Mouse (Mus musculus): ENCODE measurements around the gene Atp8b3.
A peak's percentile ranks its signal among the peaks of the same experiment; 100 is the strongest.

The Atp8b3 gene

DNA sequence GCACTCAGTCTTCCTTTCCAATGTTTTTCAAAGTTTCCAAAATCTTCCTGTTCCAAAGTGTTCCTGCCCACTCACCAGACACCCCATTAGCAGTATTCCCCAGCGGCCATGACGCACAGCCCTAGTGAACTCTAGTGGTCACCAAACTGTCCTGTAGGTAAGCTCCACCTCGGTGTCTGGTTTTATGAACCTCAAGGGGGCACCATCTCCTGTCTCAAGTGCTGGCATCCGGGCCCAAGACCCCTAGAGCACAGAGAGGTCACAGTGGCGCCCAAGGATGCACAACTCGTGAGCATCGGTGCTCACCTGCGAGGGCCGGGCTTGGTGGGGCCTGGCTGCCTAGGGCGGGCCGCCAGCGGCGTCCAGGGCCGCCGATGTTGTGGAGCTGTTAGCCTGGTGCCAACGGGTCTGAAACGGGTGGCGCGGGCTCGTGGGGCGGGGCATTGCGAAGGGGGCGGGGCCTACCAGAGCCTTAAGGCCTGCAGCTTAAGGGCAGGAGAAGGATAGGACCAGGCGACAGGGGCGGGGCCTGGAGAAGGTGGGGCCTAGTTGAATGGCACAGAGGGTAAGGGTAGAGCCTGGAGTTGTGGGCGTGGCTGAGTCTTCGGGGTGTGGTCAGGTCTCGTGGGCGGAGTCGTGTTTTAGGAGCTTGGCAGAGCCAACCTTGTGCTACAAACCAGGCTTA, at the start of gene Atp8b3:
Atp8b3 (minus strand) TSS at position 415 of the 685 bp plus-strand sequence.
- peak; percentile 41 for DNase-seq (ENCODE audit: low read depth)

DNA sequence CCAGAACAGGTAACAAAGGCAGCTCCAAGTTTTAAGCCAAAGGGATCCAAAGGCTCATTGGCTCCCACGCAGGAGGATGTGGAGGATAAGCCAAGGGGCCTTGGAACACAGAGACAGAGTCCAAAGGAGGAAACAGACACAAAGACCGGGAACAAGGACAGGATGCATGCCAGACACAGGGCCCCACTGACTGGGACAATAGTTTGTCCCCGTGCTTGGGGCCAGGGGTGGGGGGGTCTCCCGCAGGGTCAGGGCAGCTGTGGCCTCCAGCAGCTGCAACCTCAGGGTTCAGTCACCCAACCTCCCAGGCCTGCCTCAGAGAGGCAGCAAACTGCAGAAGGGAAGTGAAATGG, 48.4 kb upstream of the Atp8b3 start:
- no peak for DNase-seq (ENCODE audit: low read depth)

DNA sequence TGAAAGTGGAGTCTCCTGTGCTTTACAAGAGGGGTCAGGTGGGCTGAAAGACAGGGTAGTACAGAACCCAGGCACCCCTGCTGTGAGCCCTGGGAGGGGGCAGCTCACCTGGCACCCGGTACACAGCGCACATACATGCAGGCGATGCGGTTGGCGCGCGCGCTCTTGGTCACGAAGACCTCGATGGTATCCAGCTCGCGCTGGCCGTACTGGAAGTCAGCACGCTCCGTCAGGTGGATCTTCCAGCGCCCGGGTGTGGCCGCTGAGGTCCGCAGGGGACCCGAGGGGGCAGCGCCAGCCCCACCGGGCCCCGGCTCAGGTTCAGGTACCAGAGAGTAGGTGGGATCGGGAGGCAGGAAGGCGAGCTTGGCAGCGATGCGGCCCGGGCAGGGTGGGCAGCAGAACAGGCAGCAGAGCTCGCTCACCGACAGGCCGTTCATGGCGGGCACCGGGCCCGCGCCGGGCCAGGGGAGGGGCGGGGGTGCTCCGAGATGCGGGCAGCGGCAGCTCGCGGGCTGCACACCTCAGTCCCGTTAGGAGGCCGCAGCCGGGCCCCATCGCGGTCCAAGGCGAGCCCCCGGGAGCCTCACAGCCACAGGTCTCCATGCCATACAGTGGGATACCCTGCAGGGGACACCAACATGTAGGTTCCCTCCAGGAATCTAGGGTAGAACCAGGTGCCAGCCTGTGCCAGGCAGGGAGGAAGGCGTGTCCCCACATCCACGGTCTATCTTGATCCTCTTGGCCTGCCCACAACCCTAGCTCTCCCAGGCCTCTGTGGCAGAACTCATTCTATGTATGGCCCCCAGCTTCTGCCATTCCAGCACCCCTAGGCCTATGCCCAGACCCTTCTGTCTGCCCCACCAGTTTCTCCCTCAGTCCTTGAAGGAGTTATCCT, 47.7 kb upstream of the Atp8b3 start:
- DNase-seq (ENCODE audit: low read depth): no peak

DNA sequence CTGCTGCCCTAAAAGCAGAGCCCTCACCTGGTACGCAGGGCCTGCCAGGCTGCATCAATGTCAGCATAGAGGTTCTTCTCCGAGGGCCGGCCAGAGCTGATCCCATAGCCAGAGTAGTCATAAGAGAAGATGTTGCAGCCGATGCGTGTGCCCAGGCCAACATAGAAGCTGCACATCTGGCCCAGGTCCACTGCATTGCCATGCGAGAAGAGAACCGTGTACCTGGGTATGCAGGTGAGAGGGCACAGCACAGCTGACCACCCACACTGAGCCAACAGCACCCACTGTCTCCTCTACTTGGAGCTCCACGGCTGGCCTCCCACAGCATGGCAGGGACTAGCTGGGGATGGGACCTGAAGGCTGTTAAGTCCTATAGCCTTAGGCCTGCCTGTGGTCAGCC, 46.7 kb upstream of the Atp8b3 start:
- no peak for DNase-seq (ENCODE audit: low read depth)

DNA sequence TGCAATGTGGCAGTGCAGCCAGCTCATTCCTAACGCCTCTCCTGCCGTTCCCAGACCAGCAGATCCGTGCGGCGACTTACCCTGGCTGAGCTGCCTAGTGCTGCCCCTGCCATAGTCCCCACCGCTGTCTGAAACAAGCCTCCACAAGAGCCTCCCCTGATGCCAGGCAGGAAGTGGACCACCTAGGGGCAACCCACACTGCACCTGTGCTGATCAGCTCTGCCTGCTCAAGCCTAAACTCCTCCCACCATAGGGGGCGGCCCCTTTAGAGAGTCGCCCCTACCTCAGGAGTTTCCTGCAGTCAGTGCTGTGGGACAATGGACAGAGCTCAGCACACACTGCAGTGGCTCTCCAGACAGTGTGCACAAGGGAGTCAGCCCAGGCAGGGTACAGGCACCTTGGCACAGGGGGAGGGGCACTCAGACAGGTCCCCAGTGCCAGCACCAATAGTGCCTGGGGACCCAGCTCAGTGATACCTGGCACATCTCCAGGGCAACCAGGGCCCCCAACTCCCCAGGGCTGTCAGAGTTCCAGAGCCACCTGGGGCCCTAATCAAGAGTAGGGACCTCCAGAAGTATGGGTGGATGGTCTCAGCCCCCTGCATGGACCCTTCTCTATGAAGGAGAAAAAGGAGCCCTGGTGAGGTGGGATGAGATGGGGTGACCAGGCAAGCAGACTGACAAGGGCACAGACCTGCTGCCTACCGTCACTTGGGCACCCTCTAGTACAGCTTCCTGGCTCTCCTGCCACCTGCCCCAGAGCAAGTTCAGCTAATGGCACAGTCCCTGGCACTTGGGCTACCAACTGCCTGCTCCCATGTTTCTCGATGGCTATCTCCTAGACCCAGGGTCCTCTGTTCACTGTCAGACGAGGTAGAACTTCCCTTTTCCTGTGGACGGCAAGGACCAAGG, 46.0 kb upstream of the Atp8b3 start:
- no peak for DNase-seq (ENCODE audit: low read depth)

DNA sequence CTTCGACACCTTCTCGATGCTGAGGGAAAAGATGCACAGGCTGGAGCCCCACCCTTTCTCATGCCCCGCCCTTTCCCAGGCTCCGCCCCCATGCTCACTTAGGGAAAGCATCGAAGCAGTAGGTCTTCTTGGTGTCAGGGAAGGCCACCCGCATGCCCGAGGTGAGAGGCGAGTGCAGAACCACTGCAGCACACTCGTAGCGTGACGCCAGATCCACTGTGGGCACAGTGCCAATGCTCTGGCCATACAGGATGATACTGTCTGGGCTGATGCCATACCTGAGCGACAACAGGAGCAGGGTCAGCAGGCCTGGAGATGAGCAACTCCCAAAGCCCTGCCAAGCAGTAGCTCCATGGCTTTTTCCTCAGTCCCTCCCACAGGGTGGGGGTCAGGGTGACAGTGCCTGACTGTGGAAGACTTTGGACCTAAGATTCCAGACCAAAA, 45.1 kb upstream of the Atp8b3 start:
- no peak for DNase-seq (ENCODE audit: low read depth)

DNA sequence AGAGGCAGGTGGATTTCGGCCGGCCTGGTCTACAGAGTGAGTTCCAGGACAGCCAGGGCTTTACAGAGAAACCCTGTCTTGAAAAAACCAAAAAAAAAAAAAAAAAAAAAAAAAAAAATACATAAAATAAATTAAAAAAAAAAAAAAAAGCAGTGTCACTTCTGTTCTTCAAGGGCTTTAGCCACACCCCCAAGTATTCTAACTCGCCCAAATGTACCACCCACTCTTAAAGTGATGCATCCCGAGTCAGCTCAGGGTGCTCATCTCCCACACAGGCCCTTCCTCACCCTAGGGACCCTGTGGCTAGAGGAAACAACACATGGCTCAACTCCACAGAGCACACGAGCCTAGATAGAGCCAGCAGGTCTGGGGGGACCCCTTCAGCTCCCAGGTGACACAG, 44.1 kb upstream of the Atp8b3 start:
- no peak for DNase-seq (ENCODE audit: low read depth)

DNA sequence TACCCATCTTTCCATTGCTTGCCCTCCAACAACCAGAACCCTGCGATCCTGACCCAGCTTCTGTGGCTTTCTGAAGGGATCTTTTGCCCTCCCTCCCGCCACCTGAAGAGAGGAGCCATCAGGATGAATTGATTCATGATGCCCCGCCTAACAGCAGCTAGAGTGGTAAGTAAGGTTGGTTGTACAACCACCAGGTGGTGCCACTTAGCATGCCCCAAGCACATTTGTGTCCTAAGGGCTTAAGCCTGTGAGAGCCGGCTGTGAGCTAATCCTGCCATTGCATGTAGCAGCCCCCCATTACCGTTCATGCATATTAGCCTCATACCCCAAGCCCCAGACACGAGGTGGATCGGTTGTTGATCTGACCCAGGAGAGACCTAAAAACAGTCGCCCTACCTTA, 40.0 kb upstream of the Atp8b3 start:
- peak; percentile 90 for DNase-seq (ENCODE audit: low read depth)

DNA sequence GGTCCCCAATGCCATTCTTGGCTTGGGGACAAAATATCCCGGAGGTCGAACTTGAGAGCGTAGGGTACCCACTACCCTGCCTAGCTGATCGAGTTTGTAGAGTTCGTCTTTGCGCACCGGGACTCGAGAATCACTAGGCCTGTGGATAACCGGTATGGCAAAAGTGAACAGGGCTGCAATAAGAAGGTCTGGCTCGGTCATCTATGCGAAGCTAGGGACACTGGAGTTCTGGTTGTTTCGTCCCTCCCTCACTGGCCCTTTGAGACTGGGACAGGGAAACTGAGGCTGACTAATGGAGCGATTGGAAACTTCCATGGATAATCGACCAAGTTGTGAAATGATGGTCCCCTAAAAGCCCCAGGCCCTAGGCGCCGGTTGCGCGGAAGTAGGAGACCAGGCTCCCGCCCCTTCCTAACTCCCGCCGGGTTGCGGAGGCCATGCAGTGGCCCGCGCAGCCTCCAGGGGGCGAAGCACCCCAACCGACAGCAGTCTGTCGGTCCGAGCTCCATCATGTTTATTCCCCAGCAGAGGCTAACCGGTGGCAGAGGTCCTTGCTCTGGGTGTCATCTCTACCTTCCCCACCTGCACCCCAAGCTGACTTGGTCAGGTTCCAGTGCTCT, 39.3 kb upstream of the Atp8b3 start:
- peak; percentile 95 for DNase-seq (ENCODE audit: low read depth)

DNA sequence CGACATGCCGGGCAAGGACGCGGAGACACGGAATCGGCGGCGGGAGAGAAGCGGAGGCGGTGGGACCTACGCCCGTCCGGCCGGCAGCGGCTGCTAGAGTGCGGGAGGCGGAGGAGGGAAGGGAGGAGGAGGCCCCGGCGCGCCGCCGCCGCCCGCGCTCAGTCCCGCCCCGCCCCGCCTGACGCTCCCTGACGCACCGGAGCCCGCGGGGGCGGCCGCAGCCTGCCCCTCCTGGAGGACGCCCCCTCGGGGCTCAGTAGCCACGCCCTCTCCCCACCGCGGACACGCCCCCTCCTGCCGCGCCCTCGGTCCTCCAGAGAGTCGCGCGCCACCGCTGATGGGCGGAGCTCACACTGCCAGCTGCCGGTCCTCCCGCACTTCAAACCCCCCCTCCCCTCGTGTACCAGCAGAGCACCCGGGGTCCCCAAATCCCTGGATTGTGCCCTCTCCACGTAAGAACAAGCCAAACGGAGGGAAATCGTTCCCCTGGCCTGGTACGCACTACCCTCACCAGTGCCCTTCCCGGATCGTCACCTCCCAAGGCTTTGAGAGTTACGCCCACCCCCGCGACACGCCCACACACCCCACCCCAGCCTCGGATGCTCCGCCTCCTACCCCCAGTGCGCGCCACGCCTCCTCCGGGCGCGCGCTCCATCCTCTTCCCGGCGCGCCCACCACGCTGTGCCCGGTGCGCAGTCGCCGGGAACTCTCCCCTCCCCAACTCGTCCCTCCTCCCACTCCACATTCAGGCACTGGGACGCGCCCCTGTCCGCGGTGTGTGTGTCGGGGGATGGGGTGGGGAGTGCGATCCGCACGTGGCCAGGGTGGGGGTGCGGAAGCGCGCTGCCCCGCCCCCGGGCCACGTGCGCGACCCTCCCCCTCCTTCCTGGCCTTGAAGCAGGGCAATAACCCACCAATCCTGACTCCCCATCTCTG, 38.5 kb upstream of the Atp8b3 start, which contains the start of gene Klf16:
Klf16 (minus strand) TSS at position 127 of the 936 bp plus-strand sequence.
- peak; percentile 99 for DNase-seq (ENCODE audit: low read depth)

DNA sequence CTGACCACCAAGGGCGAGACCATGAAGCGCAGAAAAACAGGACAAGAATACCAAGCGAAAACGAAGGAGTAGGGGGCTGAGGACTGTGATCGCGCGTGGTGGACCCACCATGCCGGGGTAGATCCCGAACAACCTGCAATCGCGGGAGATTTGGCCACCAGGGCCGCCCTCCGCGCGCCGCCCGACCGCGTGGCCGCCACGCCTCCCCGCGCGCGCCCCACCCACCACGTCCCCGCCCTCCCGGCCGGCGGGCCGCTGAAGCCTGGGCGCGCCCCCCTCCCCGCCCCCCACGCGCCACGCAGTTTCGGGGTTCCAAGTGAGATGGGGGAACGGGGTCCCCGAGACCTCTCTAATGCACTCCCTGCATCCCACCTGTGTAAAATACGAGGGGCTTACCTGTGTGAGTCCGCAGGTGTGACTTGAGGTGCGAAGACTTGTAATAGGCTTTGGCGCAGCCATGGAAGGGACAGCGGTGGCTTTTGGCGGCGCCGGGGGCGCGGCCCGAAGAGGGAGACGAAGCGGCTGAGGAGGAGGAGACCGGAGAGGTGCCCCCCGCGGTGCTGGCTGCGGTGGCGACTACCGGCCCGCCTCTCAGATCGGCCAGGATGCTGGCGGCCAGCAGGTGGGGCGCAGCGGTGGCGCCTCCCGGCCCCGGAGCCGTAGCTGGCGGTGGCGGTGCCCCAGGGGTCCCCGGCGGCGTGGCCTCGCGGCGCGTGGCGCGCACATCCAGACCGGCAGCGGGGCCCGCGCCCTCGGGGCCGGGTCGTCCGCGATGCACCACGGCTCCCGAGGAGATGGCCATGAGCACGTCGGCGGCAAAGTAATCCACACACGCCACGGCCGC, 37.6 kb upstream of the Atp8b3 start:
- peak; percentile 82 for DNase-seq (ENCODE audit: low read depth)

DNA sequence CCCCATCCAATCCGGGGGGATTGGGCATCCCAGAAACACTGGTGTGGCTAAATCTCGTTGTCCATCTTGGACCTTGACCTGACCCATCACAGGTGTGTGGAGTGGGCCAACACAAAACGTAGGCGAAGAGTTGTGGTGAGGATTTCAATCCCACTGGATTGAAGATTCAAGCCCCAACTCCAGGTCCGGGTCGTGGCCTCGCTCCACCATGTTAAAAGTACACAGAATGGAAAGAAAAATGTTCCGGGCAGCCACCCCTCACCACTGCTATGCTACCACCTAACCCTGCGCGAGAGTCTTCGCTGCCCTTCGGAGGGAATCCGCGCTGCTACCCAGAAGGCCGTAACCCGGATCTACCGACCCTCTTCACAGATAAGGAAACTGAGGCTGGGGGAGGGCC, 37.0 kb upstream of the Atp8b3 start:
- DNase-seq (ENCODE audit: low read depth): no peak

DNA sequence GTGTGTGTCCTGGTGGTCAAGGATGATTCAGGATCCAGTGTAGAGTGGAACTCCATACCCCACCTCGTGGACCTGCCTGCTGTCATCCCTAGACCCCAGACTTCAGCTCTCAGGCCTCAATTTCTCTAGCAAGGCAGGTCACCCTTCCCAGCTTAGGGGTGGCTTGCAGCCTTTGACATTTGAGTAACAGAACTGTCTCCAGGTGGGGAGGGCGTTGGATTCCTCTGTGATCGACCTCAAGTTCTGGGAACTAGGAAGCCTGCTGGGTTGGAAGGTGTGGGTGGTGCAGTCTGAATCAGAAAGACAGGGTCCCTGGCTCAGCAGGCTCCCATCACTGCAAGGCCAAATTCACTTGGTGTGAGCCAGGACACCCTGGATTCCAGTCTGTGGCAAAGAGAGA, 36.0 kb upstream of the Atp8b3 start:
- no peak for DNase-seq (ENCODE audit: low read depth)

DNA sequence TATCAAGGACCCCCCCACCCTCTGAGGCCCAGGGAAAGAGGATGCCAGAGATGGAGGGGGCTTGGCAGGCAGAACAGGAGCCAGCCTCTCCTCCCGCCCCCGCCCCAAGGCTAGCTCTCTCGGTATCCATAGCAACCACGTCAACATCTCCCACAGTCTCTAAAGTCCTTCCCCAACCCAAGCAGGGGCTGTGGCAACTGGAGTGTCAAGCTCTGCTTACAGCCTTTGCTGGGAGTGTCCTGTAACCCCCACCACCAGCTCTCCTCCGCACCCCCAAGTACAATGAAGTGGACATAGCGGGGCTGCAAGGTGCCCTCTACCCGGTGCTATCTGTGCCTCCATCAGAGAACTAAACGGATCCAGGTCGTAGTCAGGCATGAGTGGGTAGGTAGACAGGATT, 35.0 kb upstream of the Atp8b3 start:
- DNase-seq (ENCODE audit: low read depth): no peak

DNA sequence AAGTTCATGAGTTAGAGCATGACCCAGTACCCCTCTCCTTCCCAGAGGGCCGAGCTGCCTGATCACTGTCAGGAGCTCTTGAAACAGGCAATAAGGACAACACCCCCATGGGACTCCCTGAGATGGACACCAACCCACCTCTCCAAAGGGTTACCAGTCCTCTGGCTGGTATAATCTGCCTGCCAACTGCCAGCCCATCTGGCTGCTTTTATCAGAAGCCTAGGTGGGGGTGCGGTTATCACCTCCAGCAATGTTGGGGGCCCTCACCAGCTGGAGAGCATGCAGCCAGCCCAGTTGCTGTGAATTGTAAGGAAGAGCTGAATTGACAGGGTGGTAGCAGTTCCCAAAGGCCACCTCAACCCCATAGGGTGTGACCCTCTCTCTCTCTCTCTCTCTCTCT, 33.6 kb upstream of the Atp8b3 start:
- DNase-seq (ENCODE audit: low read depth): no peak

DNA sequence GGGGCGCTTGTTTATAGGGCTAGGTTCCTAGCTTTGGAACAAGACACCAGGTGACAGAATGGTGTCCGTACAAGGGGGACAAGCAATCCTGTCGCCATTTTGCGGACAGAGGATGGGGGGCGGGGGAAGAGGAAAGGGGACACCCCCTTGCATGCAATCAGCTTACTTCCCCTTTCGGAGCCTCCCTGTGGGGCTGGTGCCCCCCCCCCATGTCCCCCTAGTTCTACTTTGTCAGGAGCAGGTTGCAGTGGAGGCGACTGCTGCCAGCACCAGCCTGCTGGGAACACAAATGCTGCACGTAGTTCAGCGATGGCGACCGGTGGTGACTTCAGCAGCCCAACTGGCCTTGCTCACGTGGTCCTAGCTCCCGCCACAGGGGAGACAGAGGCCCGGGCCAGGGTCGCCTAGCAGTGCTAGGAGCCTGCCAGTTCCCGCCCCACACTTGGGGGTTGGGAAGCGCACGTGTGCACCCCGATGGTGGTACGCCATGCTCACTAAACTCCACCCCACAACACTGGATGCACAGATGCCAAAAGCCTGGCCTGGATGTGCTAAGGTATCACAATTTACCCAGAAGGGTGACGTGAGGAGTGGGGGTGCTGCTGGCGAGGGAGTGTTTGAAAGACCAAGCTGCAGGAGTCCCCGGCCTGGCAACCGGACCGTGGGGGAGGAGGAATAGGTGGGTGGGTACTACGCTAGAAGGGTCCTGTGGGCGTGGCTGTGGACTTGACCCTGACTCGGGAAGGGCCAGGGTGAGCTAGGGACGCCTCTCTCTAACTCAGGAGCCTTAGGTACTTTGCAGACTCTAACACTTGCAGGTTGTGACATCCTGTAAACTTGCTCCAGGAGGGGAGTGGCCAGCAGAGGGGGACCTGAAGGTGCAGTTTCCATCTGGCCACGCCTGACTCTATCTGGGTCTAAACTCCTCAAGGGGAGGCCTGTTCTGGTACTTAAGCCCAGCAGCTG, 32.2 kb upstream of the Atp8b3 start:
- no peak for DNase-seq (ENCODE audit: low read depth)

DNA sequence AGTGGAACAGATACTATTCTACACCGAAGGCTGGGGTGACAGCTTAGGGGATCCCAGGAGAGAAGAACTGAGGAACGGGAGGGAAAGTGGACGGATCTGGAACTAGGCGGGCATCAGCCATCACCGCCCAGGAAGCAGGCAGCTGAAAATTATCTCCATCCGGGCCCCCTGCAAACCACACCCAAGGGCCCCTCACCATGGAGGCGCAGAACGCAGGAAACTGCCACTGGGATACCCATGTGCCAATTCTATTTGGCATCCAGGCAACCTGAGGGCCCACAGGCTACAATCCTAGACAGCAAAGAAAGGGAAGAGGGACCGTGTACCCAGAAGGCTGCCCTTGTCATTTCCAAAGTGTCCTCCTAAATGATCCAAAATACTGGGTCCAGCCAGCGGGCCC, 31.5 kb upstream of the Atp8b3 start:
- no peak for DNase-seq (ENCODE audit: low read depth)

DNA sequence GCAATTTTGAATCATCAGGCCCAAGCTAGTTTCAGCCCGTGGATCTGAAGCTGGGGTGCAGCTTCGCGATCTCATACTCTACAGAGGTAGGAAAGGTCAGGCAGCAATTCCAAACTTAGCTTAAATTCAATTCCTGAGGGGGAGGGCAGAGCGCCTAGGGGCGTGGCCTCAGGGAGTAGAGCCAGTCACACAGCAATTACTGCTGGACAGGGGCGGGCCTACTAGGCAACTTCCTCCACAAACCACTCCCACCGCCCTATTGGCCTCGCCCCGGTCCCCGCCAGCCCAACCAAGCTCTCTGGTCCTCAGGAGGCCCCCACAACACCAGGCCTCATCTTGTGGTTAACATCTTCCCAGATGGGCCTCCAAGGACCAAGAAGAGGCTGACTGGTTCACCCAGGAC, 30.7 kb upstream of the Atp8b3 start:
- peak; percentile 40 for DNase-seq (ENCODE audit: low read depth)

DNA sequence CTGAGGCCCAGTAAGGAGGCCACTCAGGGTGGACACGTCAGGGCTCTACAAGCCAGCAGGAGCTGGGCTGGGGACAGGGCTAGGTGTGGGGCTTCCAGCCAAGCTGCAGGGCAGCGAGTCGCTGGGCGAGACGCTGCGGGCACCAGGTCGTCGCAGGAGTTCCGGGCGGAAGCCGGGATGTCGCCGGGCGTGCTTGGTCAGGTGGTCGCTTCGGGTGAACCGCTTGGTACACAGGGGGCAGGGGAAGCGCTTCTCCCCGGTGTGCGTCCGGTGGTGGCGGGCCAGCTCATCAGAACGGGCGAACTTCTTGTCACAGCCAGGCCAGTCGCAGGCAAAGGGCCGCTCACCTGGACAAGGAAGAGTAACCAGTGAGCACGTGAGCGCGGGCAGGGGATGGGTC, 30.0 kb upstream of the Atp8b3 start:
- DNase-seq (ENCODE audit: low read depth): no peak
